In genomic region chr11:85843347-85843692, GRCm38 (mm10) we compare ENCODE assay signal across 8 mouse cellular contexts. TPM values are rescaled to one million over a fixed set of nuclear protein-coding genes. Genes with fewer than 3 reads are reported as not detected.
A peak's percentile ranks its signal among the peaks of the same experiment; 100 is the strongest.
DNase-seq lines count a peak whose midpoint lies in the region; ATAC-seq lines count a peak whose summit lies in the region.

No protein-coding gene starts in this region.

- under 1% methylated on average over 18 of the region's 18 CpGs for WGBS in intestine, embryonic 15.5 days
- WGBS in neural tube, embryonic 15.5 days, result under 1% methylated on average over 18 of the region's 18 CpGs

- H3K27ac ChIP-seq in intestine, embryonic 15.5 days, result peak overlapping the region; percentile 63
- no peak overlapping the region for H3K27ac ChIP-seq in neural tube, embryonic 15.5 days (replicated peaks)

- peak; percentile 71 for DNase-seq in layer of hippocampus, postnatal 10 days (ENCODE audit: low spot score in 2 of 2)
- no peak for DNase-seq in layer of hippocampus, adult 9-11 months
- peak; percentile 71 to 74 for DNase-seq in gastrocnemius, postnatal 36 days
- DNase-seq in lung, adult 18-20 months, result peak; percentile 80 to 83
- DNase-seq in urinary bladder, postnatal 14 days (ENCODE audit: low spot score), result peak; percentile 85

- no peaks in the 10 kb centered on the region for H3K36me3 ChIP-seq in intestine, embryonic 15.5 days
- H3K36me3 ChIP-seq in neural tube, embryonic 15.5 days, result no peaks in the 10 kb centered on the region

- ATAC-seq in common myeloid progenitor, adult 5-6 weeks (replicated peaks; ENCODE audit: low read depth, poor library complexity, severe bottlenecking), result peak; percentile 52
- peak; percentile 48 for ATAC-seq in intestine, embryonic 15.5 days
- no peak for ATAC-seq in neural tube, embryonic 15.5 days (ENCODE audit: low FRiP score)

- peaks cover 31% of the 10 kb centered on the region for H3K4me1 ChIP-seq in intestine, embryonic 15.5 days (replicated peaks)
- H3K4me1 ChIP-seq in neural tube, embryonic 15.5 days, result peaks cover 38% of the 10 kb centered on the region

- intact Hi-C loops in gastrocnemius, postnatal 36 days (cut with DNase I), result loop anchor here (5.0 to 10.0 kb wide), 2 partner anchors 376 to 511 kb away; partner anchors contain the start of gene Med13

- peak overlapping the region; percentile 39 for H3K9ac ChIP-seq in intestine, embryonic 15.5 days
- H3K9ac ChIP-seq in neural tube, embryonic 15.5 days (replicated peaks), result no peak overlapping the region

- H3K4me3 ChIP-seq in intestine, embryonic 15.5 days (replicated peaks), result peak overlapping the region; percentile 48
- peak overlapping the region; percentile 37; the same call in 1 of the 2 replicates for H3K4me3 ChIP-seq in neural tube, embryonic 15.5 days (replicated peaks)

- H3K9me3 ChIP-seq in intestine, embryonic 15.5 days, result no peaks in the 10 kb centered on the region
- no peaks in the 10 kb centered on the region for H3K9me3 ChIP-seq in neural tube, embryonic 15.5 days (replicated peaks)

- peak overlapping the region; percentile 83 for H3K4me2 ChIP-seq in intestine, embryonic 15.5 days (replicated peaks)
- H3K4me2 ChIP-seq in neural tube, embryonic 15.5 days, result peak overlapping the region; percentile 63

- H3K27me3 ChIP-seq in intestine, embryonic 15.5 days (replicated peaks), result peaks cover 45% of the 10 kb centered on the region
- H3K27me3 ChIP-seq in neural tube, embryonic 15.5 days (replicated peaks), result peaks cover 94% of the 10 kb centered on the region

RNA-seq across cellular contexts. Expression of gene Gm11444, which starts 6.8 kb away (rescaled TPM):
- not detected for total RNA-seq in layer of hippocampus, postnatal 10 days (2021)
- not detected in 2 replicates for total RNA-seq in common myeloid progenitor, adult 5-6 weeks (2017)
- total RNA-seq in gastrocnemius, postnatal 36 days (2021), result not detected
- polyA plus RNA-seq in intestine, embryonic 15.5 days (2015; fragmentation: Nextera tagmentation; extraction: Ambion mirVana), result not detected in 2 replicates
- not detected in 2 replicates for polyA plus RNA-seq in neural tube, embryonic 15.5 days (2015; fragmentation: Nextera tagmentation; extraction: Ambion mirVana)

RNA-seq across cellular contexts. Expression of gene Tbx2, which starts 11.0 kb away (rescaled TPM):
- total RNA-seq in layer of hippocampus, postnatal 10 days (2021), result 1 to 10 TPM; 3.0 to 3.9 TPM
- total RNA-seq in common myeloid progenitor, adult 5-6 weeks (2017), result 0.05 TPM in 1 of 2 replicates, not detected in the other
- 1 to 10 TPM; 3.0 to 3.7 TPM for total RNA-seq in gastrocnemius, postnatal 36 days (2021)
- polyA plus RNA-seq in intestine, embryonic 15.5 days (2015; fragmentation: Nextera tagmentation; extraction: Ambion mirVana), result 4.9 and 5.6 TPM in 2 replicates
- 1.4 and 1.5 TPM in 2 replicates for polyA plus RNA-seq in neural tube, embryonic 15.5 days (2015; fragmentation: Nextera tagmentation; extraction: Ambion mirVana)

RNA-seq across cellular contexts. Expression of gene Tbx4, which starts 42.9 kb away (rescaled TPM):
- under 1 TPM; 0.54 to 0.69 TPM for total RNA-seq in layer of hippocampus, postnatal 10 days (2021)
- 0.19 TPM in 1 of 2 replicates, not detected in the other for total RNA-seq in common myeloid progenitor, adult 5-6 weeks (2017)
- 1 to 10 TPM; 1.4 to 1.7 TPM for total RNA-seq in gastrocnemius, postnatal 36 days (2021)
- 0.16 TPM in 1 of 2 replicates, not detected in the other for polyA plus RNA-seq in intestine, embryonic 15.5 days (2015; fragmentation: Nextera tagmentation; extraction: Ambion mirVana)
- 0.19 and 0.29 TPM in 2 replicates for polyA plus RNA-seq in neural tube, embryonic 15.5 days (2015; fragmentation: Nextera tagmentation; extraction: Ambion mirVana)
